In genomic region chr8:57328931-57329341, GRCm38 (mm10) we compare ENCODE assay signal across 9 mouse cellular contexts. TPM values are rescaled to one million over a fixed set of nuclear protein-coding genes. Genes with fewer than 3 reads are reported as not detected.
A peak's percentile ranks its signal among the peaks of the same experiment; 100 is the strongest.
DNase-seq lines count a peak whose midpoint lies in the region; ATAC-seq and TF ChIP-seq lines count a peak whose summit lies in the region.
"Had no signal": no experiment of that assay in that cellular context is flagged by ENCODE, and none has a peak within 500 bp of the region (broad histone marks: within the 10 kb centered on the region; RNA-seq: fewer than 3 reads in every experiment).

No protein-coding gene starts in this region.

- no peak for TF ChIP-seq EP300 in stomach, postnatal 0 days (optimal IDR thresholded peaks at IDR 0.05)

- DNase-seq in neural tube, embryonic 11.5 days (ENCODE audit: low spot score), result no peak
- DNase-seq in neural tube, embryonic 10.5 days (ENCODE audit: extremely low spot score, low spot score), result no peak
- DNase-seq in liver, embryonic 11.5 days (ENCODE audit: low spot score), result no peak
- peak; percentile 49 for DNase-seq in stomach, postnatal 0 days (ENCODE audit: low spot score)
- no peak for DNase-seq in layer of hippocampus, adult 18-20 months (ENCODE audit: low spot score in 2 of 2)
- DNase-seq in thymus, postnatal 14 days, result no peak
- DNase-seq: thymus, adult 2 months had no signal

- H3K4me3 ChIP-seq in neural tube, embryonic 11.5 days (ENCODE audit: low read depth, low read length), result no peak overlapping the region
- H3K4me3 ChIP-seq in heart, embryonic 16.5 days (ENCODE audit: low read length), result peak overlapping the region; percentile 75
- peak overlapping the region; percentile 32 for H3K4me3 ChIP-seq in liver, embryonic 11.5 days (ENCODE audit: low read depth, low read length)
- peak overlapping the region; percentile 30 for H3K4me3 ChIP-seq in stomach, postnatal 0 days (ENCODE audit: low read depth, low read length)

- peaks cover 97% of the 10 kb centered on the region for H3K27me3 ChIP-seq in neural tube, embryonic 11.5 days (ENCODE audit: control insufficient read depth, insufficient read depth, low read length)
- H3K27me3 ChIP-seq in heart, embryonic 16.5 days (ENCODE audit: control insufficient read depth, insufficient read depth, low read length), result peaks cover 5% of the 10 kb centered on the region; the same call in 1 of the 2 replicates
- peaks cover 98% of the 10 kb centered on the region for H3K27me3 ChIP-seq in liver, embryonic 11.5 days (replicated peaks; ENCODE audit: control insufficient read depth, insufficient read depth, low read length)
- peaks cover 6% of the 10 kb centered on the region; the same call in 1 of the 2 replicates for H3K27me3 ChIP-seq in stomach, postnatal 0 days (ENCODE audit: control insufficient read depth, insufficient read depth, low read length)

- H3K27ac ChIP-seq in neural tube, embryonic 11.5 days (ENCODE audit: low read depth, low read length), result no peak overlapping the region
- peak overlapping the region; percentile 99 for H3K27ac ChIP-seq in heart, embryonic 16.5 days (ENCODE audit: low read length)
- no peak overlapping the region for H3K27ac ChIP-seq in liver, embryonic 11.5 days (ENCODE audit: low read depth, low read length)
- H3K27ac ChIP-seq in stomach, postnatal 0 days (replicated peaks), result peak overlapping the region; percentile 84

- no peak overlapping the region for H3K9ac ChIP-seq in neural tube, embryonic 11.5 days (ENCODE audit: low read length)
- H3K9ac ChIP-seq in heart, embryonic 16.5 days (ENCODE audit: low read length), result peak overlapping the region; percentile 92
- no peak overlapping the region for H3K9ac ChIP-seq in liver, embryonic 11.5 days (ENCODE audit: low read depth, low read length)
- H3K9ac ChIP-seq in stomach, postnatal 0 days (ENCODE audit: low read length), result no peak overlapping the region

- ATAC-seq in neural tube, embryonic 11.5 days (ENCODE audit: insufficient read depth, low FRiP score, low TSS enrichment), result no peak
- ATAC-seq in heart, embryonic 16.5 days (replicated peaks; ENCODE audit: extremely low read depth, insufficient read depth, low FRiP score), result peak; percentile 74
- ATAC-seq in liver, embryonic 11.5 days (replicated peaks; ENCODE audit: low FRiP score), result peak; percentile 36; the same call in 1 of the 2 replicates
- peak; percentile 73; the same call in 1 of the 2 replicates for ATAC-seq in stomach, postnatal 0 days (ENCODE audit: low FRiP score, low TSS enrichment)
- no peak for ATAC-seq in monocyte, adult 5-6 weeks (replicated peaks; ENCODE audit: insufficient number of reproducible peaks, low FRiP score, low TSS enrichment, poor library complexity, severe bottlenecking)

- peak overlapping the region; percentile 12; the same call in 1 of the 2 replicates for H3K4me2 ChIP-seq in neural tube, embryonic 11.5 days (ENCODE audit: low read depth)
- H3K4me2 ChIP-seq in heart, embryonic 16.5 days (ENCODE audit: low read depth, low read length), result peak overlapping the region; percentile 84
- H3K4me2 ChIP-seq in liver, embryonic 11.5 days, result peak overlapping the region; percentile 47
- peak overlapping the region; percentile 50 for H3K4me2 ChIP-seq in stomach, postnatal 0 days (replicated peaks; ENCODE audit: low read depth)

- no peaks in the 10 kb centered on the region for H3K9me3 ChIP-seq in neural tube, embryonic 11.5 days (ENCODE audit: control insufficient read depth, low read length)
- no peaks in the 10 kb centered on the region for H3K9me3 ChIP-seq in heart, embryonic 16.5 days (replicated peaks; ENCODE audit: control insufficient read depth, low read length)
- H3K9me3 ChIP-seq in liver, embryonic 11.5 days (ENCODE audit: control insufficient read depth, low read length), result no peaks in the 10 kb centered on the region
- no peaks in the 10 kb centered on the region for H3K9me3 ChIP-seq in stomach, postnatal 0 days (ENCODE audit: control insufficient read depth, low read length)

- no peaks in the 10 kb centered on the region for H3K36me3 ChIP-seq in neural tube, embryonic 11.5 days (ENCODE audit: control insufficient read depth, insufficient read depth, low read length)
- no peaks in the 10 kb centered on the region for H3K36me3 ChIP-seq in heart, embryonic 16.5 days (ENCODE audit: control insufficient read depth, insufficient read depth)
- H3K36me3 ChIP-seq in liver, embryonic 11.5 days (ENCODE audit: control insufficient read depth, insufficient read depth, low read length), result no peaks in the 10 kb centered on the region
- no peaks in the 10 kb centered on the region; the same call in 1 of the 2 replicates for H3K36me3 ChIP-seq in stomach, postnatal 0 days (ENCODE audit: control insufficient read depth, insufficient read depth, low read length)

- TF ChIP-seq CTCF in stomach, postnatal 0 days (IDR thresholded peaks at IDR 0.05; ENCODE audit: low read depth), result no peak

- peaks cover 2% of the 10 kb centered on the region; the same call in 1 of the 2 replicates for H3K4me1 ChIP-seq in neural tube, embryonic 11.5 days (ENCODE audit: control insufficient read depth, insufficient read depth, low read length)
- peaks cover 20% of the 10 kb centered on the region for H3K4me1 ChIP-seq in heart, embryonic 16.5 days (ENCODE audit: control insufficient read depth, insufficient read depth, low read length)
- 0 out of 2 replicates have a peak, but pooled peaks cover 7% of the 10 kb centered on the region for H3K4me1 ChIP-seq in liver, embryonic 11.5 days (replicated peaks; ENCODE audit: control insufficient read depth, insufficient read depth, low read length)
- no peaks in the 10 kb centered on the region for H3K4me1 ChIP-seq in stomach, postnatal 0 days (replicated peaks; ENCODE audit: control insufficient read depth, insufficient read depth)

- WGBS in neural tube, embryonic 11.5 days, result 2% methylated on average over 19 of the region's 19 CpGs
- 1% methylated on average over 19 of the region's 19 CpGs for WGBS in heart, embryonic 16.5 days
- WGBS in liver, embryonic 11.5 days, result 2% methylated on average over 19 of the region's 19 CpGs
- 2% methylated on average over 19 of the region's 19 CpGs for WGBS in stomach, postnatal 0 days

RNA-seq across cellular contexts. Expression of gene Hand2, which starts 8.2 kb away (rescaled TPM):
- polyA plus RNA-seq in neural tube, embryonic 11.5 days (2014; fragmentation: Nextera tagmentation; extraction: Ambion mirVana), result 0.20 TPM in 1 of 2 replicates, not detected in the other
- polyA plus RNA-seq in heart, embryonic 16.5 days (2015; fragmentation: Nextera tagmentation; extraction: Ambion mirVana), result 9.0 and 9.3 TPM in 2 replicates
- 5.4 TPM in 2 replicates for polyA plus RNA-seq in liver, embryonic 11.5 days (2014; fragmentation: Nextera tagmentation; extraction: Ambion mirVana)
- 6.8 and 7.7 TPM in 2 replicates for polyA plus RNA-seq in stomach, postnatal 0 days (2015; fragmentation: Nextera tagmentation; extraction: Ambion mirVana)
- total RNA-seq in monocyte, adult 5-6 weeks (2017), result not detected in 3 replicates
- total RNA-seq in layer of hippocampus, adult 18-20 months (2021), result not detected

Comparison
In these comparisons a context has a peak if more than half of its experiments do, and no peak if none do; other contexts are left out.
1. ATAC-seq: peak in heart, embryonic 16.5 days (single experiment), liver, embryonic 11.5 days (single experiment) and stomach, postnatal 0 days (single experiment); none in neural tube, embryonic 11.5 days (single experiment) and monocyte, adult 5-6 weeks (single experiment).
2. H3K27ac ChIP-seq: peak in heart, embryonic 16.5 days (single experiment) and stomach, postnatal 0 days (single experiment); none in neural tube, embryonic 11.5 days (single experiment) and liver, embryonic 11.5 days (single experiment).
3. H3K4me2 ChIP-seq: peak in every context shown above with its lines; median percentile 84 in heart, embryonic 16.5 days; 50 in stomach, postnatal 0 days; 47 in liver, embryonic 11.5 days; 12 in neural tube, embryonic 11.5 days.